Mouse (Mus musculus): ENCODE measurements around the gene Cyp2a12. TPM values are rescaled to one million over a fixed set of nuclear protein-coding genes. Genes with fewer than 3 reads are reported as not detected.
"Not testable (repeated sequence)": the region's sequence is repeated elsewhere in the genome, so short reads cannot be mapped to it uniquely, and the experiment has no call there.

The Cyp2a12 gene
- polyA plus RNA-seq (2015; fragmentation: Nextera tagmentation; extraction: Ambion mirVana) = not detected in 2 replicates

DNA sequence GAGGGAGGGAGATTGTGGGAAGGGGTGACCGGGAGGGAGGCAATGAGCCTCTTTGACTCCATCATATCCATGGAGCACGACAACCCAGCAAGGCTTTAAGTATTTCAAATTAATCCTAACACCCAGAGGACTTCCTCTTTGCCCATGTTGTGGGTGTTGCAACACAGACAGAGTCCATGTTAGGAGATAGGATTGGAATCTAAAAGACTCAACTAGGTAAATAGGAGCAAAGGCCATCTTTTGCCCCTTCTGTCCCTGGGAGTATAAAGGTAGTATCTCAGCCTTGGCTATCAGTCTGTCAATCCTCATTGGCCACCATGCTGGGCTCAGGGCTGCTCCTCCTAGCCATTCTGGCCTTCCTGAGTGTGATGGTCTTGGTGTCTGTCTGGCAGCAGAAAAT is at the start of gene Cyp2a12:
Gene Cyp2a12 (plus strand): TSS at position 293 of the 400 bp plus-strand sequence.
- no peak for ATAC-seq (ENCODE audit: low read depth)
- Histone ChIP-seq H3K27ac (replicated peaks) (no peak within 1 kb of the TSS), H3K9me3 (no peaks in the 10 kb centered on the region), H3K27me3 (no peaks in the 10 kb centered on the region), H3K4me1 (replicated peaks) (no peaks in the 10 kb centered on the region), H3K9ac (no peak within 1 kb of the TSS), H3K4me3 (no peak within 1 kb of the TSS), H3K36me3 (no peaks in the 10 kb centered on the region), H3K4me2 (no peak within 1 kb of the TSS)
- 90% methylated on average over 2 of the region's 2 CpGs for WGBS

DNA sequence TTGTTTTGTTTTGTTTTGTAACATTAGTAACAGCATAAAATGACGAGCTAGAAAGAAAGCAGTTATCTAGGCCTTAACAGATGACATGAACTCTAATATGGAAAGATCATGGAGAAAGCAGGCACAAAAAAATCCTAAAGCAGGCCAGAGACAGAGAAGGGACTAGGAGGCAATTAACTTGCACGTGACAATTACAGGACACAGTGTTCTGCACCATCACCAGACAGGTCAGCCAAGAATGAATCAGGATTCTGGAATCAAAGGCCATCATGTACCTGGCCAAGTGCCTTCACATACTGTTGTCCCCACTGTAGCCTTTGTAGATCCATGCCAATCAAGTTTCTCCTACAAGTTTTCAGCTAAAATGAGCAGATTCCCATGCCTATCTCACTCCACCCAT is 47.4 kb upstream of the Cyp2a12 start:
- H3K9ac ChIP-seq; H3K4me2 ChIP-seq; H3K27ac ChIP-seq (replicated peaks); H3K9me3 ChIP-seq; H3K4me3 ChIP-seq; H3K4me1 ChIP-seq (replicated peaks); ATAC-seq (ENCODE audit: low read depth); H3K36me3 ChIP-seq; H3K27me3 ChIP-seq: not testable (repeated sequence)
- WGBS = 81% methylated on average over 2 of the region's 2 CpGs

DNA sequence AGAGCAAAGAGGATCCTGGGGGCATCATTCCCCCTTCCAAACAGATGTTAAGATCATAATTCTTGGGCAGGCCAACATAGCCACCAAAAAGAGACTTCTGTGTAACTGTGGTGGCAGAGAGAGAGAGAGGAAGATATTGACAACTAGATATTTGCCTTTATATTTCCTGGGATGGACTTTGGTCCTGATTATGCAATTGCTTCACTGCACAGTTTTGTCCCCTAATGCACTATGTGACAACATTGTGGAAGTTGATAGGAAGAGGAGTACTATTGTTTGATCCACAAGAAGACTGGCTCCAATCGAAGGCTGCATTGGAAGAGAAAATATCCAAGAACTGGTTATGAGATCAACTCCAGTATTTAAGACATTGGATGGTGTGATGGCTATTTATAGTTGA is 46.9 kb upstream of the Cyp2a12 start:
- not testable (repeated sequence) for H3K36me3 ChIP-seq; ATAC-seq (ENCODE audit: low read depth)
- WGBS = 73% methylated on average over 1 of the region's 1 CpGs

DNA sequence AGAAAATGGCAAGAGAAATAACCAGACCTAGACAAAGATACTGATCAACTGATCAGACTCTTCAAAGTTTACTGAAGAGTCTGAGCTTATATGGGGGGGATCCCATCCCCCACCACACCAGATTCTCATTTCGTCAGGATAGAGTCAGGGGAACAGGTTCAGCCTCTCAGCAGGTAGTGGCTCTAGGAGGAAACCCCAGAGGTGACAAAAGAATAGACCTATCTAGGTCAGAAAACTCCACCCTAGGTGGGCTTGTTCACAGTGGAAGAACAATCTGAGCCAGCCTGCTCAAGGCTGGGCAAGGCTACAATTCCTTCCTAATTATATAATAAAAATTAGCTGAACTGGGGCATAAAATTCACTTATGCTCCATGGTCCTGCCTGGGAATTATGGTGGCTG is 46.3 kb upstream of the Cyp2a12 start:
- 25% methylated on average over 1 of the region's 1 CpGs for WGBS
- Histone ChIP-seq H3K9me3 (no peaks in the 10 kb centered on the region; the same call in 1 of the 2 replicates), H3K36me3 (no peaks in the 10 kb centered on the region), H3K9ac (no peak overlapping the region), H3K4me2 (no peak overlapping the region), H3K4me1 (replicated peaks) (no peaks in the 10 kb centered on the region), H3K4me3 (no peak overlapping the region), H3K27me3 (no peaks in the 10 kb centered on the region), H3K27ac (replicated peaks) (no peak overlapping the region)
- no peak for ATAC-seq (ENCODE audit: low read depth)

More for the DNA sequence above, 46.9 kb upstream of the Cyp2a12 start:
- not testable (repeated sequence) for H3K4me2 ChIP-seq; H3K9ac ChIP-seq; H3K4me3 ChIP-seq; H3K4me1 ChIP-seq (replicated peaks); H3K27me3 ChIP-seq; H3K9me3 ChIP-seq; H3K27ac ChIP-seq (replicated peaks)

- not testable (repeated sequence) for H3K9ac ChIP-seq; H3K9me3 ChIP-seq; ATAC-seq (ENCODE audit: low read depth); H3K27me3 ChIP-seq; H3K27ac ChIP-seq (replicated peaks); H3K36me3 ChIP-seq; H3K4me1 ChIP-seq (replicated peaks); H3K4me2 ChIP-seq; H3K4me3 ChIP-seq
- 30% methylated on average over 1 of the region's 1 CpGs for WGBS
Measured at GRCm38 (mm10) chr7:26983151-26983550, 45.7 kb upstream of the Cyp2a12 start.

DNA sequence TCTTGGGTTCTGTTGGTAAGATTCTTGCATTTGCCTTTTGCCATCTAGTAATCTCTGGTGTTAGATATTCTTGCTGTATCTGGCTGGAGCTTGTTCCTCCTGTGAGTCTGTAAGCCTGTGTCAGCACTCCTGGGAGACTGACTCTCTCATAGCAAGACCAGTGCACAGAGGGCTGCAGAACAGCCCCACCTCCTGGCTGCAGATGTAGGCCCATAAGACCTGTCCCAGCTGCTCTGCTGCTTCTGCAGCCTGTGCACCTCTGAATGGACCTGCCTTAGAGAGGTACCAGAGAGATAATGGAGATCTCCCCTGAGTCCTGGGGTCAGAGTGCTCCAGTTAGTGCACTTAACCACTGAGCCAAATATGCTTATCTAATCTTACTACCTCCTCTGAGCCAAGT is 2.3 kb upstream of the Cyp2a12 start:
- H3K36me3 ChIP-seq; H3K9ac ChIP-seq; H3K27ac ChIP-seq (replicated peaks); ATAC-seq (ENCODE audit: low read depth); H3K4me1 ChIP-seq (replicated peaks); H3K4me3 ChIP-seq; H3K27me3 ChIP-seq; H3K9me3 ChIP-seq; H3K4me2 ChIP-seq: not testable (repeated sequence)

- not testable (repeated sequence) for H3K27ac ChIP-seq (replicated peaks); H3K9me3 ChIP-seq; H3K4me2 ChIP-seq; H3K4me1 ChIP-seq (replicated peaks); H3K4me3 ChIP-seq; H3K27me3 ChIP-seq; ATAC-seq (ENCODE audit: low read depth); H3K36me3 ChIP-seq; H3K9ac ChIP-seq
- WGBS = 60% methylated on average over 1 of the region's 1 CpGs
Measured at GRCm38 (mm10) chr7:27048886-27049285, 20.0 kb downstream of the Cyp2a12 start.

DNA sequence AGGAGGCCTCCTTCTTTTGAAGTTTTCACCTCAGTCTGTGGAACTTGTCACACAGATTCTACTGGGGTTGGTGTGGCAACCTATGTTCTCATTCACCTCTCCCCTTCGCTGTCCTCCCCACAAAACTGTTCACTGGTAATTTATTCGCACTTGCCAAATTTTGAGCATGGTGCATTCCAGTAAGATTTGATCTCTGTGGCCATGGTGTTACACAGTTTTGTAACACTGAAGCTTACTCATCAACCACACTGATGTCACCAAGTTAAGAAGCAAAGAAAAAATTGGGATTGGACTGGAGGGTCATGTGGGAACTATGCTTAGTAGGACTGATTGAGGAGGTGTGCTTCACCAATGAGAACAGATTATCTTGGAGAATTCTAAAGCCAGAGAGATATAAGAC is 30.5 kb downstream of the Cyp2a12 start:
- not testable (repeated sequence) for H3K4me2 ChIP-seq; H3K9ac ChIP-seq; H3K4me3 ChIP-seq; H3K36me3 ChIP-seq; ATAC-seq (ENCODE audit: low read depth); H3K9me3 ChIP-seq; H3K27me3 ChIP-seq; H3K4me1 ChIP-seq (replicated peaks); H3K27ac ChIP-seq (replicated peaks)
- WGBS = 90% methylated on average over 2 of the region's 2 CpGs

- not testable (repeated sequence) for H3K9me3 ChIP-seq; H3K4me1 ChIP-seq (replicated peaks); H3K27ac ChIP-seq (replicated peaks); H3K36me3 ChIP-seq; H3K4me3 ChIP-seq; H3K27me3 ChIP-seq; ATAC-seq (ENCODE audit: low read depth); H3K9ac ChIP-seq; H3K4me2 ChIP-seq
Measured at GRCm38 (mm10) chr7:27059896-27060295, 31.0 kb downstream of the Cyp2a12 start.

- no peak overlapping the region for H3K4me3 ChIP-seq
Measured at GRCm38 (mm10) chr7:27078641-27079040, 49.8 kb downstream of the Cyp2a12 start.

GRCm38 (mm10) chr7:27081625-27082024 is 52.7 kb downstream of the Cyp2a12 start:
- Histone ChIP-seq H3K4me1 (replicated peaks) (no peaks in the 10 kb centered on the region), H3K27ac (replicated peaks) (no peak overlapping the region), H3K27me3 (no peaks in the 10 kb centered on the region), H3K9me3 (0 out of 2 replicates have a peak, but pooled peaks cover 4% of the 10 kb centered on the region), H3K4me3 (no peak overlapping the region), H3K4me2 (no peak overlapping the region), H3K9ac (no peak overlapping the region), H3K36me3 (no peaks in the 10 kb centered on the region)
- 60% methylated on average over 2 of the region's 2 CpGs for WGBS
- no peak for ATAC-seq (ENCODE audit: low read depth)

More at GRCm38 (mm10) chr7:27078641-27079040, 49.8 kb downstream of the Cyp2a12 start:
- no peaks in the 10 kb centered on the region for H3K36me3 ChIP-seq
- no peak overlapping the region for H3K9ac ChIP-seq
- 0 out of 2 replicates have a peak, but pooled peaks cover 4% of the 10 kb centered on the region for H3K9me3 ChIP-seq
- H3K27me3 ChIP-seq = no peaks in the 10 kb centered on the region
- no peak for ATAC-seq (ENCODE audit: low read depth)
- no peak overlapping the region for H3K27ac ChIP-seq (replicated peaks)
- H3K4me1 ChIP-seq (replicated peaks) = no peaks in the 10 kb centered on the region
- 72% methylated on average over 1 of the region's 1 CpGs for WGBS
- no peak overlapping the region for H3K4me2 ChIP-seq

Data from neural tube, embryonic 13.5 days (tissue).